Mouse (Mus musculus) heart, postnatal 4 days (tissue): ENCODE data around the gene Cldn19. TPM values are rescaled to one million over a fixed set of nuclear protein-coding genes. Genes with fewer than 3 reads are reported as not detected.
"Not testable (repeated sequence)": the region's sequence is repeated elsewhere in the genome, so short reads cannot be mapped to it uniquely, and the experiment has no call there.

Source experiments
- DNase-seq: peaks from one replicate; pipeline ENCODE4 v3.0.0; 2021
- total RNA-seq, 2 experiments: library from RNA; stranded (reverse); gene quantifications; 2 replicates each; pipeline ENCODE4 v1.2.3; 2021

The Cldn19 gene
- total RNA-seq, 2 experiments from 2014 or later = 0.17 to 1.2 TPM

GRCm38 (mm10) chr4:119252025-119252808 lies 3.0 kb upstream of the Cldn19 start:
- no peak for DNase-seq

- DNase-seq = no peak
These were observed 1.1 kb upstream of the Cldn19 start for GRCm38 (mm10) chr4:119254012-119254618.

GRCm38 (mm10) chr4:119257083-119257482 lies 1.9 kb downstream of the Cldn19 start:
- no peak for DNase-seq

GRCm38 (mm10) chr4:119259344-119260254 lies 4.4 kb downstream of the Cldn19 start:
- no peak for DNase-seq

- no peak for DNase-seq
These were observed 6.0 kb downstream of the Cldn19 start for GRCm38 (mm10) chr4:119261087-119261713.

GRCm38 (mm10) chr4:119262483-119262882 lies 7.3 kb downstream of the Cldn19 start:
- DNase-seq = no peak

- DNase-seq = no peak
These were observed 8.2 kb downstream of the Cldn19 start for GRCm38 (mm10) chr4:119263459-119263858.

- DNase-seq = no peak
These were observed 11.4 kb downstream of the Cldn19 start for GRCm38 (mm10) chr4:119266606-119267005.

GRCm38 (mm10) chr4:119274627-119275026 lies 19.4 kb downstream of the Cldn19 start:
- peak; percentile 69 for DNase-seq

- no peak for DNase-seq
These were observed 20.0 kb downstream of the Cldn19 start for GRCm38 (mm10) chr4:119275226-119275625.

GRCm38 (mm10) chr4:119275726-119276125 lies 20.5 kb downstream of the Cldn19 start:
- DNase-seq = no peak

- not testable (repeated sequence) for DNase-seq
These were observed 23.6 kb downstream of the Cldn19 start for GRCm38 (mm10) chr4:119278784-119279183.

- DNase-seq = no peak
These were observed 29.6 kb downstream of the Cldn19 start for GRCm38 (mm10) chr4:119284861-119285260.

- no peak for DNase-seq
These were observed 30.1 kb downstream of the Cldn19 start for GRCm38 (mm10) chr4:119285336-119285735.

GRCm38 (mm10) chr4:119291921-119292320 lies 36.7 kb downstream of the Cldn19 start:
- DNase-seq = no peak

- DNase-seq = peak; percentile 70
These were observed 37.8 kb downstream of the Cldn19 start for GRCm38 (mm10) chr4:119292771-119293573.

GRCm38 (mm10) chr4:119293574-119294258 lies 38.5 kb downstream of the Cldn19 start:
- DNase-seq = peak; percentile 35

GRCm38 (mm10) chr4:119294415-119295133 lies 39.4 kb downstream of the Cldn19 start, which contains the start of gene Ybx1:
TSS of gene Ybx1 (minus strand) at chr4:119294604.
- DNase-seq = peak; percentile 100

GRCm38 (mm10) chr4:119295134-119295453 lies 39.9 kb downstream of the Cldn19 start:
- DNase-seq = no peak

- DNase-seq = no peak
These were observed 42.1 kb downstream of the Cldn19 start for GRCm38 (mm10) chr4:119297361-119297760.
